Mouse (Mus musculus): Measurements from ENCODE around the gene Glmp.
"Not testable (repeated sequence)": the region's sequence is repeated elsewhere in the genome, so short reads cannot be mapped to it uniquely, and the experiment has no call there.

The Glmp gene

GRCm38 (mm10) chr3:88336058-88337013, 11.5 kb downstream of the Glmp start, which contains the start of the genes Tmem79 and Smg5:
Tmem79 (minus strand) TSS chr3:88336148.
Smg5 (plus strand) TSS chr3:88336260.
- peak; percentile 98 for DNase-seq (ENCODE audit: low spot score)

- no peak for DNase-seq (ENCODE audit: low spot score)
Observed at GRCm38 (mm10) chr3:88337367-88338020, 12.7 kb downstream of the Glmp start.

- DNase-seq (ENCODE audit: low spot score) = no peak
Observed at GRCm38 (mm10) chr3:88338316-88338715, 13.5 kb downstream of the Glmp start.

GRCm38 (mm10) chr3:88339006-88339405, 14.2 kb downstream of the Glmp start:
- no peak for DNase-seq (ENCODE audit: low spot score)

- no peak for DNase-seq (ENCODE audit: low spot score)
Observed at GRCm38 (mm10) chr3:88350732-88351131, 25.9 kb downstream of the Glmp start.

- no peak for DNase-seq (ENCODE audit: low spot score)
Observed at GRCm38 (mm10) chr3:88352907-88353306, 28.1 kb downstream of the Glmp start.

GRCm38 (mm10) chr3:88354396-88355165, 29.8 kb downstream of the Glmp start:
- DNase-seq (ENCODE audit: low spot score) = no peak

- DNase-seq (ENCODE audit: low spot score) = no peak
Observed at GRCm38 (mm10) chr3:88359584-88359983, 34.8 kb downstream of the Glmp start.

GRCm38 (mm10) chr3:88359989-88360388, 35.2 kb downstream of the Glmp start:
- DNase-seq (ENCODE audit: low spot score) = no peak

GRCm38 (mm10) chr3:88361096-88361495, 36.3 kb downstream of the Glmp start:
- no peak for DNase-seq (ENCODE audit: low spot score)

GRCm38 (mm10) chr3:88361612-88362313, 36.9 kb downstream of the Glmp start:
- DNase-seq (ENCODE audit: low spot score) = no peak

GRCm38 (mm10) chr3:88363700-88364099, 38.9 kb downstream of the Glmp start:
- DNase-seq (ENCODE audit: low spot score) = peak; percentile 18

- peak; percentile 74 for DNase-seq (ENCODE audit: low spot score)
Observed at GRCm38 (mm10) chr3:88364337-88364736, 39.5 kb downstream of the Glmp start, which contains the start of gene Paqr6. Paqr6 (plus strand) TSS chr3:88364584.

- DNase-seq (ENCODE audit: low spot score) = no peak
Observed at GRCm38 (mm10) chr3:88365705-88366361, 41.0 kb downstream of the Glmp start.

GRCm38 (mm10) chr3:88366830-88367428, 42.1 kb downstream of the Glmp start:
- peak; percentile 36 for DNase-seq (ENCODE audit: low spot score)

- not testable (repeated sequence) for DNase-seq (ENCODE audit: low spot score)
Observed at GRCm38 (mm10) chr3:88367517-88367916, 42.7 kb downstream of the Glmp start.

- DNase-seq (ENCODE audit: low spot score) = not testable (repeated sequence)
Observed at GRCm38 (mm10) chr3:88368511-88368910, 43.7 kb downstream of the Glmp start.

GRCm38 (mm10) chr3:88372643-88373042, 47.8 kb downstream of the Glmp start, which contains the start of gene Bglap3:
Bglap3 (minus strand) TSS chr3:88372743.
- DNase-seq (ENCODE audit: low spot score) = not testable (repeated sequence)

- not testable (repeated sequence) for DNase-seq (ENCODE audit: low spot score)
Observed at GRCm38 (mm10) chr3:88375750-88376626, 51.2 kb downstream of the Glmp start.

All from lung, postnatal 25 days (tissue).